Mouse (Mus musculus) frontal cortex, postnatal 36 days (tissue): ENCODE results near the gene Mrgprb1.
"Not testable (repeated sequence)": the region's sequence is repeated elsewhere in the genome, so short reads cannot be mapped to it uniquely, and the experiment has no call there.

ENCODE experiments used
- DNase-seq, 2 experiments: peaks; one replicate each; pipeline ENCODE4 v3.0.0; 2022; ENCODE audit warnings: low spot score in 2 of 2

The Mrgprb1 gene

GRCm38 (mm10) chr7:48456242-48456641 is at the start of gene Mrgprb1:
TSS of gene Mrgprb1 (minus strand) at chr7:48456342.
- DNase-seq: no peak

DNA sequence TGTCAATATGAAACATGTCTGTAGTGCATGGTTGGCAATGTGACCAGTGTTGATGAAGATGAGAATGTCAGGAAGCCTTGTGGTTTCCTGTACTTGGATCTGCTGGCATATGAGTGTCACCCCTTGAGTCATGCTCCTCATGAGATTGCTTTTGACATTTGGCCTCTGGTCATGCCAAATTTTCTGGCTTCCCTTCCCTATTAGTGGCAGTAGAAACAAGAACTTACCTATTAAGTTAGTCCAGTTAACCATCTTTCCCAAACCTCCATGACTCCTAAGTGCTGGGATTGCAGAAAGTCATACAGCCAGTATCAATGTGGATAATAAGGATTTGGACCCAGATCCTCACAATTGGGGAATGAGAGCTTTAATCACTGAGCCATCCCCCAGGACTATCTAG is 43.1 kb upstream of the Mrgprb1 start, which contains the start of gene Mrgprx2:
Gene Mrgprx2, minus strand, starts transcription at position 101 of the 400 bp plus-strand sequence.
- no peak for DNase-seq

DNA sequence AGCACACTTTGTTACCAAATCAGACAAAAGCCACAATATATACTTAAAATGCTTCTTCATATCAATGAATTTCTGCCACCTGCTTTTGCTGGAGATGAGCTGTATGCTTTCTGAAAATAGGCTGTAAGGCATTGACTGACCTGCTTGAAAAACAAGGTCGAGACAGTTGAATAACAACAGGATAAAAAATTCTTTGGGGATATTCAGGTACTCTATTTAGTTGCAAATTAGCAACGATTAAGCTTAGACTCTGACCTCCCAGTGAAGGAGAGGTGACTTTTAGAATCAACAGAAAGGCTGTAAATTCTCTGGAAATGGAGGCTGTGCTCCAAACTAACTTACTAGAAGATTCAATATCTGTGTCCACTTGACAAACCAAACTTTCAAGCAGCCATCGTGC is 19.6 kb downstream of the Mrgprb1 start:
- no peak for DNase-seq

DNA sequence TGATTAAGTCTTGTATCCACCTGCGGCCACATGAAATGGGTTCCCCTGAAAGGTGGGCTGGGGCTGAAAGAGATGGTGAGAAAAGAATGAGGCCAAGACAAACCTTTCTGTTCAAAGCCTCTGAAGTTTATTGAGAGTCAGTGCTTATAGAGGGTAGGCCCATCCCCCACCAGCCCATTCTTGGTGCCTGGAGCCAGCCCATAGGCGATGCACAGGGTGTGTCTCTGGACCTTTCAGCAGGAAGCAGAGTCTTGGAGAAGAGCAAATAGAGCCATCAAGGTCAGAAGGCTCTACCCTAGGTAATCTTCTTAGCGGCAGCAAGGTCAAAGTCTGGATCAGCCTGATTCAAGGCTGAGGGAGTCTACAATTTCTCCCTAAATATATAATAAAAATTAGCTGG is 20.2 kb downstream of the Mrgprb1 start:
- DNase-seq: not testable (repeated sequence)
